Mouse (Mus musculus): ENCODE measurements around the gene Ufsp2.

Ufsp2 gene

GRCm38 (mm10) chr8:46022203-46022602 is 46.9 kb downstream of the Ufsp2 start:
- DNase-seq: no peak

GRCm38 (mm10) chr8:46022758-46023157 is 47.4 kb downstream of the Ufsp2 start:
- no peak for DNase-seq

- DNase-seq: no peak
These were observed 49.1 kb downstream of the Ufsp2 start for GRCm38 (mm10) chr8:46024392-46024791.

GRCm38 (mm10) chr8:46036217-46036616 is 60.9 kb downstream of the Ufsp2 start:
- DNase-seq: no peak

GRCm38 (mm10) chr8:46039666-46040065 is 64.3 kb downstream of the Ufsp2 start:
- no peak for DNase-seq

GRCm38 (mm10) chr8:46040260-46040659 is 64.9 kb downstream of the Ufsp2 start:
- no peak for DNase-seq
